Mouse (Mus musculus) MEL (cell line): Measurements from ENCODE around the gene Slc25a5. TPM values are rescaled to one million over a fixed set of nuclear protein-coding genes. Genes with fewer than 3 reads are reported as not detected.

Source experiments
- DNase-seq: peaks from one replicate; pipeline ENCODE4 v3.0.0; 2011; ENCODE audit warnings: low read depth, low spot score
- H3K27ac ChIP-seq: 2 replicates; pipeline ENCODE4 v1.5.1; 2012; ENCODE audit warnings: low read depth, mild to moderate bottlenecking, control low read depth, low read length, moderate library complexity; ENCODE audit not compliant: control insufficient read depth
- H3K27me3 ChIP-seq, 2 experiments: fragments of 150-350 bp in 1 of 2; sonication (generic) in 1 of 2; 2 replicates each; pipeline ENCODE4 v1.6.1; 2012; ENCODE audit warnings: low read length in 2 of 2, mild to moderate bottlenecking in 2 of 2, improper control_type of control experiment in 1 of 2, moderate library complexity in 1 of 2; ENCODE audit not compliant: insufficient read depth in 2 of 2, control insufficient read depth in 1 of 2
- H3K36me3 ChIP-seq, 2 experiments: 2 replicates each; pipeline ENCODE4 v1.6.1; 2012 to 2014; ENCODE audit warnings: low read length in 2 of 2, improper control_type of control experiment in 1 of 2, inconsistent platforms in 1 of 2, mild to moderate bottlenecking in 1 of 2; ENCODE audit not compliant: insufficient read depth in 2 of 2, control insufficient read depth in 1 of 2
- H3K4me1 ChIP-seq, 2 experiments: fragments of 150-350 bp in 1 of 2; sonication (generic) in 1 of 2; 2 replicates each; pipeline ENCODE4 v1.6.1; 2012; ENCODE audit warnings: low read length in 2 of 2, improper control_type of control experiment in 1 of 2, mild to moderate bottlenecking in 1 of 2; ENCODE audit not compliant: insufficient read depth in 2 of 2, control insufficient read depth in 1 of 2
- H3K4me3 ChIP-seq, 2 experiments: fragments of 150-350 bp in 1 of 2; sonication (generic) in 1 of 2; 2 replicates each; pipeline ENCODE4 v1.5.1; 2012; ENCODE audit warnings: low read depth in 2 of 2, low read length in 2 of 2, mild to moderate bottlenecking in 2 of 2, moderate library complexity in 2 of 2, control low read depth in 1 of 2, improper control_type of control experiment in 1 of 2; ENCODE audit not compliant: control insufficient read depth in 1 of 2, insufficient read depth in 1 of 2
- H3K79me2 ChIP-seq: 2 replicates; pipeline ENCODE4 v1.6.1; 2012; ENCODE audit warnings: mild to moderate bottlenecking, low read length, moderate library complexity; ENCODE audit not compliant: control insufficient read depth, poor library complexity, insufficient read depth
- H3K9ac ChIP-seq: 2 replicates; pipeline ENCODE4 v1.6.1; 2012; ENCODE audit warnings: low read depth, mild to moderate bottlenecking, control low read depth, low read length, moderate library complexity; ENCODE audit not compliant: control insufficient read depth, poor library complexity, severe bottlenecking
- H3K9me3 ChIP-seq: fragments of 150-350 bp; sonication (generic); replicated peaks from 2 replicates; pipeline ENCODE4 v1.6.1; 2012; ENCODE audit warnings: mild to moderate bottlenecking, low read length, improper control_type of control experiment, moderate library complexity; ENCODE audit not compliant: insufficient read depth
- BHLHE40 ChIP-seq: IDR thresholded peaks from 2 replicates; pipeline ENCODE4 v1.6.1; 2012; ENCODE audit warnings: low read depth, mild to moderate bottlenecking, inconsistent platforms, low read length, improper control_type of control experiment, borderline replicate concordance
- E2F4 ChIP-seq: IDR thresholded peaks from 2 replicates; pipeline ENCODE4 v1.6.1; 2011; ENCODE audit warnings: low read depth, low read length, improper control_type of control experiment, borderline replicate concordance
- EP300 ChIP-seq, 2 experiments: IDR thresholded peaks; 2 replicates each; pipeline ENCODE4 v1.6.1; 2011; ENCODE audit warnings: improper control_type of control experiment in 2 of 2, low read length in 2 of 2, low read depth in 1 of 2, mild to moderate bottlenecking in 1 of 2
- GABPA ChIP-seq: IDR thresholded peaks from 2 replicates; pipeline ENCODE4 v1.6.1; 2012; ENCODE audit warnings: low read depth, mild to moderate bottlenecking, inconsistent platforms, low read length, improper control_type of control experiment, moderate library complexity
- GATA1 ChIP-seq: IDR thresholded peaks from 2 replicates; pipeline ENCODE4 v1.6.1; 2011; ENCODE audit warnings: low read depth, low read length, improper control_type of control experiment
- KAT2A ChIP-seq: conservative IDR thresholded peaks from 2 replicates; pipeline ENCODE4 v1.6.1; 2012; ENCODE audit warnings: low read depth, low read length, improper control_type of control experiment, inconsistent platforms
- MEF2A ChIP-seq: IDR thresholded peaks from 2 replicates; pipeline ENCODE4 v1.6.1; 2014; ENCODE audit warnings: low read depth, mild to moderate bottlenecking, inconsistent platforms, low read length, improper control_type of control experiment; ENCODE audit not compliant: poor library complexity, insufficient replicate concordance, severe bottlenecking; ENCODE audit errors: extremely low read depth
- MXI1 ChIP-seq: IDR thresholded peaks from 2 replicates; pipeline ENCODE4 v1.6.1; 2011; ENCODE audit warnings: mild to moderate bottlenecking, low read depth, low read length, improper control_type of control experiment
- NELFE ChIP-seq: IDR thresholded peaks from 2 replicates; pipeline ENCODE4 v1.6.1; 2011; ENCODE audit warnings: low read depth, low read length, improper control_type of control experiment
- NRF1 ChIP-seq: IDR thresholded peaks from 2 replicates; pipeline ENCODE4 v1.6.1; 2014; ENCODE audit warnings: low read depth, mild to moderate bottlenecking, inconsistent platforms, low read length, improper control_type of control experiment, moderate library complexity; ENCODE audit not compliant: poor library complexity, insufficient read depth, severe bottlenecking
- POLR2AphosphoS2 ChIP-seq: IDR thresholded peaks from 2 replicates; pipeline ENCODE4 v1.6.1; 2011; ENCODE audit warnings: low read length, improper control_type of control experiment
- RAD21 ChIP-seq: IDR thresholded peaks from 2 replicates; pipeline ENCODE4 v1.6.1; 2011; ENCODE audit warnings: mild to moderate bottlenecking, low read depth, low read length, improper control_type of control experiment
- RCOR1 ChIP-seq: IDR thresholded peaks from 2 replicates; pipeline ENCODE4 v1.6.1; 2012; ENCODE audit warnings: low read depth, mild to moderate bottlenecking, inconsistent platforms, low read length, improper control_type of control experiment
- SIN3A ChIP-seq: IDR thresholded peaks from 2 replicates; pipeline ENCODE4 v1.6.1; 2012; ENCODE audit warnings: low read length, improper control_type of control experiment, inconsistent platforms
- SMC3 ChIP-seq: IDR thresholded peaks from 2 replicates; pipeline ENCODE4 v1.6.1; 2011; ENCODE audit warnings: low read depth, low read length, improper control_type of control experiment
- UBTF ChIP-seq: IDR thresholded peaks from 2 replicates; pipeline ENCODE4 v1.6.1; 2012; ENCODE audit warnings: low read depth, mild to moderate bottlenecking, inconsistent platforms, low read length, improper control_type of control experiment, moderate library complexity, borderline replicate concordance; ENCODE audit not compliant: insufficient read depth
- USF2 ChIP-seq, 2 experiments: IDR thresholded peaks; 2 replicates each; pipeline ENCODE4 v1.6.1; 2011 to 2012; ENCODE audit warnings: improper control_type of control experiment in 2 of 2, low read length in 2 of 2, borderline replicate concordance in 1 of 2, inconsistent platforms in 1 of 2, low read depth in 1 of 2, mild to moderate bottlenecking in 1 of 2; ENCODE audit not compliant: insufficient read depth in 1 of 2
- ZMIZ1 ChIP-seq: IDR thresholded peaks from 2 replicates; pipeline ENCODE4 v1.6.1; 2012; ENCODE audit warnings: low read depth, mild to moderate bottlenecking, inconsistent platforms, low read length, improper control_type of control experiment, moderate library complexity
- polyA plus RNA-seq, 2 experiments: library from polyadenylated mRNA; stranded (reverse) in 1 of 2; unstranded in 1 of 2; fragments of >175 nt in 1 of 2; fragments of >200 nt in 1 of 2; gene quantifications; 2 replicates each; pipeline versions ENCODE4 v1.2.1 to v1.2.4; 2012; ENCODE audit warnings: low replicate concordance in 2 of 2, low read depth in 1 of 2; ENCODE audit not compliant: insufficient read length in 2 of 2, insufficient read depth in 1 of 2, missing spikeins in 1 of 2
- total RNA-seq: library from RNA; depleted of rRNA; stranded (reverse); fragments of 300-350 nt; gene quantifications from 2 replicates; pipeline ENCODE4 v1.2.3, GENCODE M21; 2012; rRNA removed

The Slc25a5 gene
- total and polyA plus RNA-seq, 3 experiments = 263 to 1,006 (median 704) TPM

GRCm38 (mm10) chrX:36847152-36847551 is 51.7 kb downstream of the Slc25a5 start:
- H3K36me3 ChIP-seq = no peaks in the 10 kb centered on the region; a peak in 1 of 4 replicates
- no peaks in the 10 kb centered on the region for H3K9me3 ChIP-seq
- H3K4me1 ChIP-seq = no peaks in the 10 kb centered on the region
- no peak for DNase-seq
- no peak overlapping the region for H3K27ac ChIP-seq
- H3K27me3 ChIP-seq = no peaks in the 10 kb centered on the region
- no peak overlapping the region for H3K4me3 ChIP-seq
- H3K9ac ChIP-seq = no peak overlapping the region
- H3K79me2 ChIP-seq = no peaks in the 10 kb centered on the region
- TF ChIP-seq SIN3A (no peak), UBTF (no peak), KAT2A (no peak), GATA1 (no peak), E2F4 (no peak), BHLHE40 (no peak), MEF2A (no peak), ZMIZ1 (no peak), EP300 (IDR thresholded peaks at IDR 0.05; ENCODE audit: low read depth in 1 of 2, low read length in 2 of 2) (no peak), USF2 (IDR thresholded peaks at IDR 0.05; ENCODE audit: borderline replicate concordance in 1 of 2, insufficient read depth in 1 of 2, low read depth in 1 of 2, low read length in 2 of 2) (no peak), NRF1 (no peak), GABPA (no peak), NELFE (no peak), MXI1 (no peak), POLR2AphosphoS2 (no peak), RCOR1 (no peak), RAD21 (no peak), SMC3 (no peak)

Other genes starting within 250 kb of the Slc25a5 start
- 92.7 and 97.1 TPM in 2 replicates for gene Pgrmc1, start 197.4 kb upstream of the Slc25a5 start, total RNA-seq
- gene Pgrmc1, start 197.4 kb upstream of the Slc25a5 start, polyA plus RNA-seq = 10 to 100 TPM; 78.9 to 88.3 TPM
- gene Akap17b, start 150.3 kb upstream of the Slc25a5 start, total RNA-seq = 1.3 TPM in 2 replicates
- 1 to 10 TPM in 1 of 2 experiments, not detected in 1; 1.6 TPM for gene Akap17b, start 150.3 kb upstream of the Slc25a5 start, polyA plus RNA-seq
- gene Slc25a43, start 52.0 kb upstream of the Slc25a5 start, total RNA-seq = 1.4 and 2.7 TPM in 2 replicates
- gene Slc25a43, start 52.0 kb upstream of the Slc25a5 start, polyA plus RNA-seq = 1 to 10 TPM in 1 of 2 experiments, not detected in 1; 8.3 TPM
- gene Ube2a, start 78.2 kb downstream of the Slc25a5 start, total RNA-seq = 34.0 and 39.3 TPM in 2 replicates
- 100 to 1,000 TPM; 105 to 971 TPM for gene Ube2a, start 78.2 kb downstream of the Slc25a5 start, polyA plus RNA-seq
- gene C330007P06Rik, start 78.5 kb downstream of the Slc25a5 start, total RNA-seq = 15.1 and 16.0 TPM in 2 replicates
- gene C330007P06Rik, start 78.5 kb downstream of the Slc25a5 start, polyA plus RNA-seq = 10 to 100 TPM in 1 of 2 experiments, not detected in 1; 17.1 TPM
- 9.2 and 9.5 TPM in 2 replicates for gene Nkrf, start 107.2 kb downstream of the Slc25a5 start, total RNA-seq
- 10 to 100 TPM; 14.1 to 59.3 TPM for gene Nkrf, start 107.2 kb downstream of the Slc25a5 start, polyA plus RNA-seq
- 16.5 and 23.4 TPM in 2 replicates for gene Sept6, start 196.1 kb downstream of the Slc25a5 start, total RNA-seq
- 10 to 100 TPM in 1 of 2 experiments, not detected in 1; 37.8 TPM for gene Sept6, start 196.1 kb downstream of the Slc25a5 start, polyA plus RNA-seq